ENCODE assay signal across 21 mouse cellular contexts in the genomic region with DNA sequence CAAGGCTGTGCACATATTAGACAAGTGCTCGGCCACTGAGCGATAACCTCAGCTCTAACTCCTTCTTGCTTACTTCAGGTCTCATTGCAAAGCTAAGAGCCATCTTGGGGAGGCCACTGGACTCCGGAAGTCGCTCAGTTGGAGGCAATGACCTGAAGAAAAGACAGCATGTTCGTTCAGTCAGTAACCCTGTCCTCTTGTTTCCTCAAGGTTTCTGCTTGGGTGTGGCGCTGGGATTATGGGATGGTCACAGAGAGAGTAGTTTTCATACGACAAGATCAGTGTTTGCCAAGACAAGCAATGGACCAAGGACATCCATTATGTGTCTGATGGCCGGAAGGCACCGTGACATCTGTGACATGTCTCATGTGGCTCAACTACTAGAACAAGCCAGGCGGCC. TPM values are rescaled to one million over a fixed set of nuclear protein-coding genes. Genes with fewer than 3 reads are reported as not detected.
DNase-seq lines count a peak whose midpoint lies in the region; ATAC-seq and TF ChIP-seq lines count a peak whose summit lies in the region.
"Had no signal": no experiment of that assay in that cellular context is flagged by ENCODE, and none has a peak within 500 bp of the region (broad histone marks: within the 10 kb centered on the region; RNA-seq: fewer than 3 reads in every experiment).

No protein-coding gene starts in this region.

- no peak for DNase-seq in heart, postnatal 0 days (ENCODE audit: low spot score)
- DNase-seq in heart, postnatal 4 days, result no peak
- no peak for DNase-seq in CH12.LX (ENCODE audit: extremely low read depth)
- DNase-seq in ES-E14 (ENCODE audit: low read depth, low spot score), result no peak
- DNase-seq in liver, embryonic 13.5 days, result no peak
- no peak for DNase-seq in layer of hippocampus, postnatal 25 days (ENCODE audit: extremely low spot score in 1 of 2, low spot score in 1 of 2)
- DNase-seq in right cerebral cortex, postnatal 14 days, result no peak
- DNase-seq: adrenal gland, postnatal 25 days; cerebellum, adult 9-10 months; forebrain, postnatal 0 days; kidney, adult 2 months; right cerebral cortex, postnatal 25 days; thymus, postnatal 25 days had no signal

- dilution Hi-C loops in CH12.LX (cut with MboI; ENCODE audit: extremely low pct_ligation_motif_present, extremely low pct_unique_long_range_greater_than_20kb, low sequenced_read_pairs), result no loop called here

- no peak for TF ChIP-seq CTCF in heart, postnatal 0 days (IDR thresholded peaks at IDR 0.05; ENCODE audit: low read depth)
- no peak for TF ChIP-seq CTCF in CH12.LX (conservative IDR thresholded peaks at IDR 0.05 in 1 of 2, IDR thresholded peaks at IDR 0.05 in 1 of 2; ENCODE audit: low read depth in 2 of 2, low read length in 2 of 2)

- H3K4me2 ChIP-seq in heart, postnatal 0 days (ENCODE audit: low read depth, low read length), result no peak overlapping the region
- H3K4me2 ChIP-seq in CH12.LX (ENCODE audit: insufficient read depth, low read depth, poor library complexity, severe bottlenecking), result no peak overlapping the region
- H3K4me2 ChIP-seq in liver, embryonic 13.5 days, result peak overlapping the region; percentile 36; the same call in 1 of the 2 replicates
- H3K4me2 ChIP-seq: embryonic facial prominence, embryonic 13.5 days; limb, embryonic 13.5 days; midbrain, embryonic 11.5 days; neural tube, embryonic 13.5 days had no signal

- H3K9me3 ChIP-seq in heart, postnatal 0 days (replicated peaks; ENCODE audit: control insufficient read depth, low read length), result no peaks in the 10 kb centered on the region
- H3K9me3 ChIP-seq in CH12.LX (replicated peaks; ENCODE audit: low read length), result no peaks in the 10 kb centered on the region
- H3K9me3 ChIP-seq in ES-E14 (ENCODE audit: control insufficient read depth, insufficient read depth, low read depth, low read length), result no peaks in the 10 kb centered on the region
- H3K9me3 ChIP-seq in liver, embryonic 13.5 days (replicated peaks), result no peaks in the 10 kb centered on the region
- H3K9me3 ChIP-seq: embryonic facial prominence, embryonic 13.5 days; limb, embryonic 13.5 days; neural tube, embryonic 13.5 days had no signal

- WGBS in heart, postnatal 0 days, result 80% methylated on average over 10 of the region's 10 CpGs
- WGBS in liver, embryonic 13.5 days (ENCODE audit: insufficient replicate concordance), result 49% methylated on average over 10 of the region's 10 CpGs

- no peak for TF ChIP-seq EP300 in heart, postnatal 0 days (IDR thresholded peaks at IDR 0.05; ENCODE audit: low read depth)
- no peak for TF ChIP-seq EP300 in CH12.LX (IDR thresholded peaks at IDR 0.05; ENCODE audit: low read length)

- TF ChIP-seq RAD21 in CH12.LX (IDR thresholded peaks at IDR 0.05; ENCODE audit: low read depth, low read length), result no peak

- TF ChIP-seq POLR2A in CH12.LX (IDR thresholded peaks at IDR 0.05; ENCODE audit: low read depth, low read length), result no peak

- no peak overlapping the region for H3K4me3 ChIP-seq in heart, postnatal 0 days (ENCODE audit: low read depth, low read length)
- H3K4me3 ChIP-seq in CH12.LX (replicated peaks in 1 of 3; ENCODE audit: low read depth in 2 of 3, low read length in 2 of 3, poor library complexity in 1 of 3) (no peak overlapping the region), ES-E14 (ENCODE audit: insufficient read depth in 1 of 2, low read depth in 1 of 2, low read length in 2 of 2, poor library complexity in 1 of 2, severe bottlenecking in 1 of 2) (no peak overlapping the region)
- no peak overlapping the region for H3K4me3 ChIP-seq in liver, embryonic 13.5 days (replicated peaks)
- H3K4me3 ChIP-seq: embryonic facial prominence, embryonic 13.5 days; limb, embryonic 13.5 days; neural tube, embryonic 13.5 days had no signal

- H3K27me3 ChIP-seq in heart, postnatal 0 days (ENCODE audit: control insufficient read depth, insufficient read depth, low read length), result no peaks in the 10 kb centered on the region
- no peaks in the 10 kb centered on the region for H3K27me3 ChIP-seq in CH12.LX (replicated peaks)
- no peaks in the 10 kb centered on the region for H3K27me3 ChIP-seq in liver, embryonic 13.5 days
- H3K27me3 ChIP-seq: embryonic facial prominence, embryonic 13.5 days; limb, embryonic 13.5 days; neural tube, embryonic 13.5 days had no signal

- no peak for ATAC-seq in heart, postnatal 0 days (ENCODE audit: insufficient read depth, low read depth)
- ATAC-seq in liver, embryonic 13.5 days (ENCODE audit: low read depth), result no peak
- ATAC-seq: activated CD4-positive, CD25-positive, alpha-beta regulatory T cell, adult 4 months; CD4-positive, CD25-positive, alpha-beta regulatory T cell, adult 4 months; forebrain, postnatal 0 days; hindbrain, postnatal 0 days; lung, postnatal 0 days had no signal

- in situ Hi-C loops in CH12.LX (cut with MboI; ENCODE audit: low pct_ligation_motif_present, low pct_unique_long_range_greater_than_20kb, low sequenced_read_pairs), result loop anchor here (10.0 kb wide), 1 partner anchor 140 kb away; no protein-coding TSS in a partner anchor
- in situ Hi-C loops in ES-E14 (cut with MboI; ENCODE audit: low sequenced_read_pairs in 2 of 2, unreplicated experiment in 2 of 2), result no loop called here

- H3K36me3 ChIP-seq in heart, postnatal 0 days (replicated peaks; ENCODE audit: control insufficient read depth, insufficient read depth, low read length), result no peaks in the 10 kb centered on the region
- no peaks in the 10 kb centered on the region for H3K36me3 ChIP-seq in CH12.LX (replicated peaks in 1 of 2; ENCODE audit: control insufficient read depth in 1 of 2, insufficient read depth in 1 of 2, low read length in 1 of 2)
- H3K36me3 ChIP-seq in ES-E14 (ENCODE audit: control insufficient read depth, insufficient read depth, low read length, poor library complexity, severe bottlenecking), result no peaks in the 10 kb centered on the region; the same call in 1 of the 2 replicates
- H3K36me3 ChIP-seq in liver, embryonic 13.5 days, result no peaks in the 10 kb centered on the region
- H3K36me3 ChIP-seq: embryonic facial prominence, embryonic 13.5 days; limb, embryonic 13.5 days; neural tube, embryonic 13.5 days had no signal

- H3K27ac ChIP-seq in heart, postnatal 0 days (ENCODE audit: low read depth), result peak overlapping the region; percentile 62
- H3K27ac ChIP-seq in CH12.LX (ENCODE audit: insufficient read depth, low read depth), result peak overlapping the region; percentile 75
- peak overlapping the region; percentile 24; the same call in 1 of the 2 replicates for H3K27ac ChIP-seq in ES-E14 (ENCODE audit: insufficient read depth, low read depth, low read length, poor library complexity, severe bottlenecking)
- peak overlapping the region; percentile 77 for H3K27ac ChIP-seq in liver, embryonic 13.5 days
- H3K27ac ChIP-seq: embryonic facial prominence, embryonic 13.5 days; hindbrain, postnatal 0 days; limb, embryonic 13.5 days; neural tube, embryonic 13.5 days had no signal

- no peak overlapping the region for H3K9ac ChIP-seq in heart, postnatal 0 days (replicated peaks; ENCODE audit: low read depth, low read length)
- H3K9ac ChIP-seq in CH12.LX (ENCODE audit: insufficient read depth, low read depth) (no peak overlapping the region), ES-E14 (ENCODE audit: insufficient read depth, low read depth, low read length, poor library complexity, severe bottlenecking) (no peak overlapping the region)
- H3K9ac ChIP-seq in liver, embryonic 13.5 days, result no peak overlapping the region
- H3K9ac ChIP-seq: embryonic facial prominence, embryonic 13.5 days; forebrain, postnatal 0 days; limb, embryonic 13.5 days; neural tube, embryonic 13.5 days had no signal

- no peaks in the 10 kb centered on the region for H3K79me2 ChIP-seq in CH12.LX (replicated peaks; ENCODE audit: control insufficient read depth, extremely low read depth, insufficient read depth, poor library complexity, severe bottlenecking)

- peaks cover 14% of the 10 kb centered on the region for H3K4me1 ChIP-seq in heart, postnatal 0 days (ENCODE audit: control insufficient read depth, insufficient read depth)
- H3K4me1 ChIP-seq in CH12.LX (ENCODE audit: control insufficient read depth in 1 of 2, insufficient read depth in 2 of 2) (peaks cover 11 to 56% of the 10 kb centered on the region in 2 experiments), ES-E14 (ENCODE audit: control insufficient read depth in 2 of 2, insufficient read depth in 2 of 2, low read length in 2 of 2, poor library complexity in 1 of 2) (peaks cover 10 to 27% of the 10 kb centered on the region in 2 experiments)
- H3K4me1 ChIP-seq in liver, embryonic 13.5 days (replicated peaks), result peaks cover 50% of the 10 kb centered on the region
- H3K4me1 ChIP-seq: embryonic facial prominence, embryonic 13.5 days; limb, embryonic 13.5 days; neural tube, embryonic 13.5 days had no signal

RNA-seq across cellular contexts. Expression of a gene that starts 5.2 kb away (rescaled TPM):
- 0.42 TPM in 1 of 2 replicates, not detected in the other for total RNA-seq in heart, postnatal 0 days (2014; rRNA removed; ENCODE audit: low replicate concordance)
- 0.56 and 0.68 TPM in 2 replicates for polyA plus RNA-seq in heart, postnatal 0 days (2015; fragmentation: Nextera tagmentation; extraction: Ambion mirVana)
- 1 to 10 TPM; 1.6 to 2.0 TPM for total RNA-seq in heart, postnatal 4 days (2021)
- total RNA-seq in CH12.LX (2012; rRNA removed) (60.4 and 64.8 TPM in 2 replicates), CH12.LX (2014; rRNA removed) (49.2 and 51.4 TPM in 2 replicates), ES-E14 (2012; rRNA removed) (7.9 and 12.5 TPM in 2 replicates)
- 72.8 and 89.9 TPM in 2 replicates for polyA plus RNA-seq in CH12.LX (2012; ENCODE audit: insufficient read length, low read depth)
- polyA plus RNA-seq in liver, embryonic 13.5 days (2015; fragmentation: Nextera tagmentation; extraction: Ambion mirVana), result 19.7 and 25.7 TPM in 2 replicates
- 1 to 10 TPM; 5.7 to 6.0 TPM for total RNA-seq in layer of hippocampus, postnatal 25 days (2021)

RNA-seq across cellular contexts. Expression of a gene that starts 13.2 kb away (rescaled TPM):
- total RNA-seq in heart, postnatal 0 days (2014; rRNA removed; ENCODE audit: low replicate concordance), result 0.85 TPM in 1 of 2 replicates, not detected in the other
- 1.6 and 1.8 TPM in 2 replicates for polyA plus RNA-seq in heart, postnatal 0 days (2015; fragmentation: Nextera tagmentation; extraction: Ambion mirVana)
- not detected for total RNA-seq in heart, postnatal 4 days (2021)
- 4.8 and 5.1 TPM in 2 replicates for total RNA-seq in CH12.LX (2012; rRNA removed)
- 1.3 and 1.8 TPM in 2 replicates for total RNA-seq in CH12.LX (2014; rRNA removed)
- 3.3 TPM in 2 replicates for polyA plus RNA-seq in CH12.LX (2012; ENCODE audit: insufficient read length, low read depth)
- 2.4 and 3.3 TPM in 2 replicates for total RNA-seq in ES-E14 (2012; rRNA removed)
- 8.2 and 11.8 TPM in 2 replicates for polyA plus RNA-seq in liver, embryonic 13.5 days (2015; fragmentation: Nextera tagmentation; extraction: Ambion mirVana)
- 1 to 10 TPM; 1.6 to 1.8 TPM for total RNA-seq in layer of hippocampus, postnatal 25 days (2021)

RNA-seq across cellular contexts. Expression of a gene that starts 37.8 kb away (rescaled TPM):
- 20.5 and 27.6 TPM in 2 replicates for total RNA-seq in heart, postnatal 0 days (2014; rRNA removed; ENCODE audit: low replicate concordance)
- 15.9 and 19.0 TPM in 2 replicates for polyA plus RNA-seq in heart, postnatal 0 days (2015; fragmentation: Nextera tagmentation; extraction: Ambion mirVana)
- 10 to 100 TPM; 21.6 to 22.6 TPM for total RNA-seq in heart, postnatal 4 days (2021)
- total RNA-seq in CH12.LX (2012; rRNA removed) (4.9 and 7.0 TPM in 2 replicates), CH12.LX (2014; rRNA removed) (0.55 and 1.3 TPM in 2 replicates), ES-E14 (2012; rRNA removed) (20.0 and 27.3 TPM in 2 replicates)
- polyA plus RNA-seq in CH12.LX (2012; ENCODE audit: insufficient read length, low read depth), result 3.2 and 4.8 TPM in 2 replicates
- 7.7 and 7.9 TPM in 2 replicates for polyA plus RNA-seq in liver, embryonic 13.5 days (2015; fragmentation: Nextera tagmentation; extraction: Ambion mirVana)
- total RNA-seq in layer of hippocampus, postnatal 25 days (2021), result 1 to 10 TPM in 1 of 2 experiments, under 1 TPM in 1; 0.98 to 1.8 TPM
- polyA plus RNA-seq: activated CD4-positive, CD25-positive, alpha-beta regulatory T cell, adult 4 months; CD4-positive, CD25-positive, alpha-beta regulatory T cell, adult 4 months had no signal

RNA-seq across cellular contexts. Expression of a gene that starts 54.6 kb away (rescaled TPM):
- total RNA-seq in heart, postnatal 0 days (2014; rRNA removed; ENCODE audit: low replicate concordance), result 0.92 and 2.1 TPM in 2 replicates
- 0.43 and 0.46 TPM in 2 replicates for polyA plus RNA-seq in heart, postnatal 0 days (2015; fragmentation: Nextera tagmentation; extraction: Ambion mirVana)
- total RNA-seq in heart, postnatal 4 days (2021), result 1 to 10 TPM; 1.3 to 1.6 TPM
- total RNA-seq in CH12.LX (2012; rRNA removed) (4.4 and 5.0 TPM in 2 replicates), CH12.LX (2014; rRNA removed) (0.58 and 0.62 TPM in 2 replicates), ES-E14 (2012; rRNA removed) (18.2 and 39.0 TPM in 2 replicates)
- 2.0 TPM in 2 replicates for polyA plus RNA-seq in CH12.LX (2012; ENCODE audit: insufficient read length, low read depth)
- polyA plus RNA-seq in liver, embryonic 13.5 days (2015; fragmentation: Nextera tagmentation; extraction: Ambion mirVana), result 1.1 and 1.3 TPM in 2 replicates
- total RNA-seq in layer of hippocampus, postnatal 25 days (2021), result 1 to 10 TPM; 5.7 to 6.5 TPM

RNA-seq across cellular contexts. Expression of a gene that starts 59.4 kb away (rescaled TPM):
- total RNA-seq in heart, postnatal 0 days (2014; rRNA removed; ENCODE audit: low replicate concordance), result 234 and 284 TPM in 2 replicates
- polyA plus RNA-seq in heart, postnatal 0 days (2015; fragmentation: Nextera tagmentation; extraction: Ambion mirVana), result 213 and 214 TPM in 2 replicates
- 100 to 1,000 TPM; 147 to 155 TPM for total RNA-seq in heart, postnatal 4 days (2021)
- 56.0 and 63.8 TPM in 2 replicates for total RNA-seq in CH12.LX (2012; rRNA removed)
- total RNA-seq in CH12.LX (2014; rRNA removed), result 139 and 159 TPM in 2 replicates
- polyA plus RNA-seq in CH12.LX (2012; ENCODE audit: insufficient read length, low read depth), result 160 and 213 TPM in 2 replicates
- 13.5 and 27.6 TPM in 2 replicates for total RNA-seq in ES-E14 (2012; rRNA removed)
- polyA plus RNA-seq in liver, embryonic 13.5 days (2015; fragmentation: Nextera tagmentation; extraction: Ambion mirVana), result 141 and 173 TPM in 2 replicates
- 100 to 1,000 TPM; 116 to 120 TPM for total RNA-seq in layer of hippocampus, postnatal 25 days (2021)

Comparison
In these comparisons a context has a peak if more than half of its experiments do, and no peak if none do; other contexts are left out.
1. H3K27ac ChIP-seq: peak in every context shown above with its lines; median percentile 77 in liver, embryonic 13.5 days; 75 in CH12.LX; 62 in heart, postnatal 0 days; 24 in ES-E14.